Mouse (Mus musculus): Measurements from ENCODE around the gene C1qtnf3. TPM values are rescaled to one million over a fixed set of nuclear protein-coding genes. Genes with fewer than 3 reads are reported as not detected.

The C1qtnf3 gene
- total and polyA plus RNA-seq, 2 experiments from 2014 or later = 0.56 to 3.0 TPM

- H3K9me3 ChIP-seq (ENCODE audit: low read length) = no peaks in the 10 kb centered on the region
- H3K4me1 ChIP-seq (ENCODE audit: insufficient read depth) = no peaks in the 10 kb centered on the region
- 91% methylated on average over 15 of the region's 15 CpGs for WGBS
- no peak overlapping the region for H3K9ac ChIP-seq
- H3K4me2 ChIP-seq (ENCODE audit: low read depth) = no peak overlapping the region
- no peak overlapping the region for H3K27ac ChIP-seq (ENCODE audit: low read depth, low read length)
- H3K4me3 ChIP-seq (ENCODE audit: low read depth, low read length) = no peak overlapping the region
- H3K36me3 ChIP-seq (ENCODE audit: insufficient read depth) = no peaks in the 10 kb centered on the region
- DNase-seq (no peak), ATAC-seq (no peak)
- H3K27me3 ChIP-seq (ENCODE audit: insufficient read depth, low read length) = no peaks in the 10 kb centered on the region
- no peak for TF ChIP-seq CTCF (IDR thresholded peaks at IDR 0.05; ENCODE audit: low read depth)
Measured at GRCm38 (mm10) chr15:10959277-10960026, 7.3 kb downstream of the C1qtnf3 start.

DNA sequence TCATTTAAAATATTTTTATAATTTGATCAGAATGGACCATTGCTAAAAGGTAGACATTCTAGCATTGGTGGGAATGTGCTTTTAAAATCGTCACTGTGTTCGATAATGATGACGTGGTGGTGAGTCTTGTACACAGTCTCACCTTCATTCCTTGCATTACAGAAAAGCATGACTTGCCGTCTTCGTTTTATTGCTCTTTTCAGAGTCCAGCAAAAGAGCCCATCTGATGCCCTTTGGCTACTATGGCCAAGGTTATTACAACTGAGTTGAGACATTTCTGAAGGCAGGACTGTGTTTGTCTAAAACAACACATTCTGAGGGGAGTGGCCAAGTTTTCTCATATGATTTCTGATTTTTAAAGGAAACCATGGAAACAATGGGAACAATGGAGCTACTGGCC is 8.1 kb downstream of the C1qtnf3 start:
- Histone ChIP-seq H3K4me3 (ENCODE audit: low read depth, low read length) (no peak overlapping the region), H3K9me3 (ENCODE audit: low read length) (no peaks in the 10 kb centered on the region), H3K36me3 (ENCODE audit: insufficient read depth) (no peaks in the 10 kb centered on the region), H3K27ac (ENCODE audit: low read depth, low read length) (no peak overlapping the region), H3K4me2 (ENCODE audit: low read depth) (no peak overlapping the region), H3K4me1 (ENCODE audit: insufficient read depth) (no peaks in the 10 kb centered on the region), H3K9ac (no peak overlapping the region), H3K27me3 (ENCODE audit: insufficient read depth, low read length) (no peaks in the 10 kb centered on the region)
- DNase-seq = no peak
- no peak for TF ChIP-seq CTCF (IDR thresholded peaks at IDR 0.05; ENCODE audit: low read depth)
- no peak for ATAC-seq
- WGBS = 91% methylated on average over 5 of the region's 5 CpGs

DNA sequence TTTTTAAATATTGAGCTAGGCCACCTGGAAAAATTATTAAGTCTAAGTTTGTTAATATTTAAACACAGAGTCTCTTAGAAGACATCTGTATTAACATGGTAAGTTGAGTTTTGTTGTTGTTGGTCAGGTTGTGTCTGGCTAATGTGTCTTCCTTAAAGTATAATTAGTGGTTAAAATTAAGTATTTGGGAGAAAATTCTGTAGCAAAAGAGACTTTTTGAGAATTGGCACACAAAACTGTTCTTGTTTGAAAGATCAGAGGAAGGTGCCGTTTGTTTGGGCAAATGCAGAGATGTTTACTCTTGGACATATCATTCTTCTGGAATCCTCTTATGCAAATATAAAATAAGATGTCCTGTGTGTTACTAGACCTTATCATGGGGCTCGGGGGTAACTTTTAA is 10.5 kb downstream of the C1qtnf3 start:
- TF ChIP-seq CTCF (IDR thresholded peaks at IDR 0.05; ENCODE audit: low read depth) = no peak
- ATAC-seq = no peak
- H3K36me3 ChIP-seq (ENCODE audit: insufficient read depth) = no peaks in the 10 kb centered on the region
- no peak for DNase-seq
- no peak overlapping the region for H3K9ac ChIP-seq
- 91% methylated on average over 2 of the region's 2 CpGs for WGBS
- H3K4me3 ChIP-seq (ENCODE audit: low read depth, low read length) = no peak overlapping the region
- no peaks in the 10 kb centered on the region for H3K4me1 ChIP-seq (ENCODE audit: insufficient read depth)
- H3K27ac ChIP-seq (ENCODE audit: low read depth, low read length) = no peak overlapping the region
- no peaks in the 10 kb centered on the region for H3K9me3 ChIP-seq (ENCODE audit: low read length)
- no peak overlapping the region for H3K4me2 ChIP-seq (ENCODE audit: low read depth)
- no peaks in the 10 kb centered on the region for H3K27me3 ChIP-seq (ENCODE audit: insufficient read depth, low read length)

DNA sequence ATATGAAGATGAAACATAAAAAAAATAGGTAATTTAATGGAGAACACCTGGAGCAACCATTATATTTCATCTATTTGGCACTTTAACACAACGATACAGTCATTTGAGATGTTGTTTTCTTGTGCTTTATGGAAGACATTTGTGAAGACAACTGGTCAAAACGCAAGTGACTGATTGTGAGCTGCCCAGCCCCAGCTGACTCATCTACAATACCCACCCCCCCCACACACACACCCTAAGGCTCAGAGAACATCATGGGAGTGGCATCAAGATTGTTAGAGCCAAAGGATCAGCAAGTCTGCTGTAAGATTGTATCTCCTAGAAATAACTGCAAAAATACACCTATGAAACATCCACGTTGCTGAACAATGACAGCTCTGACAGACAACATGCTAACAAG is 17.3 kb downstream of the C1qtnf3 start:
- H3K9me3 ChIP-seq (ENCODE audit: low read length) = no peaks in the 10 kb centered on the region
- WGBS = 82% methylated on average over 3 of the region's 3 CpGs
- ATAC-seq (no peak), DNase-seq (no peak)
- no peak overlapping the region for H3K4me3 ChIP-seq (ENCODE audit: low read depth, low read length)
- no peaks in the 10 kb centered on the region for H3K27me3 ChIP-seq (ENCODE audit: insufficient read depth, low read length)
- no peaks in the 10 kb centered on the region for H3K4me1 ChIP-seq (ENCODE audit: insufficient read depth)
- no peak overlapping the region for H3K4me2 ChIP-seq (ENCODE audit: low read depth)
- H3K9ac ChIP-seq = no peak overlapping the region
- no peaks in the 10 kb centered on the region for H3K36me3 ChIP-seq (ENCODE audit: insufficient read depth)
- H3K27ac ChIP-seq (ENCODE audit: low read depth, low read length) = no peak overlapping the region
- no peak for TF ChIP-seq CTCF (IDR thresholded peaks at IDR 0.05; ENCODE audit: low read depth)

GRCm38 (mm10) chr15:10970777-10971176 is 18.6 kb downstream of the C1qtnf3 start:
- H3K27ac ChIP-seq (ENCODE audit: low read depth, low read length) = no peak overlapping the region
- DNase-seq = no peak
- no peak overlapping the region for H3K4me3 ChIP-seq (ENCODE audit: low read depth, low read length)
- no peak for TF ChIP-seq CTCF (IDR thresholded peaks at IDR 0.05; ENCODE audit: low read depth)
- no peaks in the 10 kb centered on the region for H3K27me3 ChIP-seq (ENCODE audit: insufficient read depth, low read length)
- no peak for ATAC-seq
- no peaks in the 10 kb centered on the region for H3K36me3 ChIP-seq (ENCODE audit: insufficient read depth)
- no peak overlapping the region for H3K4me2 ChIP-seq (ENCODE audit: low read depth)
- no peaks in the 10 kb centered on the region for H3K9me3 ChIP-seq (ENCODE audit: low read length)
- no peaks in the 10 kb centered on the region for H3K4me1 ChIP-seq (ENCODE audit: insufficient read depth)
- no peak overlapping the region for H3K9ac ChIP-seq
- 88% methylated on average over 5 of the region's 5 CpGs for WGBS

DNA sequence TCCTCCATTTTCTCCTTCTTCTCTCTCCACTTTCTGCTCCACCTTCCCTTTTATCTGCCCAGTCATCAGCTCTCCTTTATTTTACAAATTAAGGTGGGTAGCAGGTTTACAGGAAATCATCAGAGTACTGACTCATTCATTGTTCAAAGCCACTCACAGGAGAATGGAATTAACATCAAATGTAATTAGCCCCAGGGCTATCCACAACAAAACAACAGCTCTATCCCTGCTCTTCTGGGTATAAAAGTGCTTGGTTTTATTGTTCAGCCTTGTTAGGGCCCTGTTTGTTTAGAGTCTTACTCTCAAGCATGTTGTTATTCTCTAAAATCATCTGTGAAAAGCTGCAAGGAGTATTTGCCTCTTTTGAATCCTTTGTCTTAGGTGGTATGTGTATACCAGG is 25.0 kb downstream of the C1qtnf3 start:
- Histone ChIP-seq H3K9me3 (ENCODE audit: low read length) (no peaks in the 10 kb centered on the region), H3K9ac (no peak overlapping the region), H3K4me2 (ENCODE audit: low read depth) (no peak overlapping the region), H3K36me3 (ENCODE audit: insufficient read depth) (no peaks in the 10 kb centered on the region), H3K27ac (ENCODE audit: low read depth, low read length) (no peak overlapping the region), H3K4me3 (ENCODE audit: low read depth, low read length) (no peak overlapping the region), H3K27me3 (ENCODE audit: insufficient read depth, low read length) (no peaks in the 10 kb centered on the region), H3K4me1 (ENCODE audit: insufficient read depth) (no peaks in the 10 kb centered on the region)
- ATAC-seq (no peak), DNase-seq (no peak)
- no peak for TF ChIP-seq CTCF (IDR thresholded peaks at IDR 0.05; ENCODE audit: low read depth)

GRCm38 (mm10) chr15:10980712-10981111 is 28.6 kb downstream of the C1qtnf3 start:
- H3K9ac ChIP-seq = no peak overlapping the region
- H3K27me3 ChIP-seq (ENCODE audit: insufficient read depth, low read length) = no peaks in the 10 kb centered on the region
- no peak overlapping the region for H3K27ac ChIP-seq (ENCODE audit: low read depth, low read length)
- DNase-seq = no peak
- 56% methylated on average over 2 of the region's 2 CpGs for WGBS
- H3K4me1 ChIP-seq (ENCODE audit: insufficient read depth) = no peaks in the 10 kb centered on the region
- H3K4me2 ChIP-seq (ENCODE audit: low read depth) = peak overlapping the region; percentile 51; the same call in 1 of the 2 replicates
- no peak for TF ChIP-seq CTCF (IDR thresholded peaks at IDR 0.05; ENCODE audit: low read depth)
- no peak for ATAC-seq
- no peak overlapping the region for H3K4me3 ChIP-seq (ENCODE audit: low read depth, low read length)
- no peaks in the 10 kb centered on the region for H3K9me3 ChIP-seq (ENCODE audit: low read length)
- no peaks in the 10 kb centered on the region for H3K36me3 ChIP-seq (ENCODE audit: insufficient read depth)
